Mouse (Mus musculus): Measurements from ENCODE around the gene Qrich2. TPM values are rescaled to one million over a fixed set of nuclear protein-coding genes. Genes with fewer than 3 reads are reported as not detected.
A peak's percentile ranks its signal among the peaks of the same experiment; 100 is the strongest.
"Not testable (repeated sequence)": the region's sequence is repeated elsewhere in the genome, so short reads cannot be mapped to it uniquely, and the experiment has no call there.

The Qrich2 gene
- total RNA-seq, 2 experiments from 2014 or later, result not detected

DNA sequence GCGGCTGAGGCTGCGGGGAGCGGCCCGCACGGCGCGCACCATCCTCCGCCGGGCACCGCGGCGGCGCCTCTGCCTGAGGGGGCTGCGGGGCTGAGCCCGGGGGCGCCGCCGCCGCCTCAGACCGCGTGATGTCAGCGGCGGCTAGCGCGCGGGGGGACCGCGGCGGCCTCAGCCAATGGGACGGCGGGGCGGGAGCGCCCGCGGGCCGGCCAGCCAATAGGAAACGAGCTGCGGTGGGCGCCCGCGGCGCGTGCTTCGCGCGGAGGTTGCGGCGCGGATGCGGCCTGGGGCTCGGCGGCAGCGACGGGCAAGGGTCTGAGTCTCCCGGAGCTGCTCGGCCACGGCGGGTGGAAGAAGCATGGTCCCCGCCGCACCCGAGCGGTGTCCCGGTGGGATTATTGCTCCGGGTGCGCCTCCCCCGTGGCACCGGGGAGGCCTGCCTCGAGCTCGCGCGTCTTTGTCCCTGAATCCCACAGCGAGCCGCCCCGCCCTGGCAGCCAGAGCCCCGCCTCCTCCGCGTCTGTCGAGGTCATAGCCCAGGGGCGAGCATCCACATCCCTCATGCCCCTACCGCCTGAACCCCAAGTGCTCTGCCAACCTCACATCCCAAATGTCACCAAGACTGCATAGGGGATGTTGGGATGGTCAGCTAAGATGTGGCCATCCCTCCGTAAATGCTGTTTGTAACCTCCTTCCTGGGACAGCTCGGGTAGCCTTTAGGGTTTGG is 53.0 kb downstream of the Qrich2 start, which contains the start of gene Rnf157:
Gene Rnf157, minus strand, starts transcription at position 129 of the 727 bp plus-strand sequence.
- peak; percentile 82 to 89 for DNase-seq (ENCODE audit: low spot score in 2 of 2)

GRCm38 (mm10) chr11:116412028-116412827 is 53.8 kb downstream of the Qrich2 start:
- peak in 1 of 2 experiments; percentile 37 for DNase-seq (ENCODE audit: low spot score in 2 of 2)

- no peak for DNase-seq (ENCODE audit: low spot score in 2 of 2)
These were observed 54.5 kb downstream of the Qrich2 start for GRCm38 (mm10) chr11:116411582-116411981.

- DNase-seq (ENCODE audit: low spot score in 2 of 2), result not testable (repeated sequence)
These were observed 55.6 kb downstream of the Qrich2 start for GRCm38 (mm10) chr11:116410415-116410814.

DNA sequence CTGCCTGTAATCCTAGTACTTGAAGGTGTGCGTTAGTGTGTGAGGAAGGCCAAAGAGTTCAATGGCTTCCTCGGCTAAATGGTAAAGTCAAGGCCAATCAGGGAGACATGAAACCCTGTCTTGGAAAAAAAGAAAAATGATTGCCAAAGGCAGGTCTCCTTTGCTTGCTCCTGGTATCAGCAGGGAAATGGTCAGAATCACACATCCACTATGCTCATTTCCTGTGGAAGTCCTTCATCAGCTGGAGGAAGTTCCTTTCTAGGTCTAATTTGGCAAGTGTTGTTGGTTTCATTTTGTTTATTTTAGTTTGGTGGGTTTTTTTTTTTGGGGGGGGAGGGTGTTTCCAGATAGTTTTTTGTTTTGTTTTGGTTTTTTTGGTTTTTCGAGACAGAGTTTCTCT is 57.0 kb downstream of the Qrich2 start:
- no peak for DNase-seq (ENCODE audit: low spot score in 2 of 2)

- no peak for DNase-seq (ENCODE audit: low spot score in 2 of 2)
These were observed 59.8 kb downstream of the Qrich2 start for GRCm38 (mm10) chr11:116406231-116406728.

GRCm38 (mm10) chr11:116405601-116406000 is 60.4 kb downstream of the Qrich2 start:
- DNase-seq (ENCODE audit: low spot score in 2 of 2), result no peak

DNA sequence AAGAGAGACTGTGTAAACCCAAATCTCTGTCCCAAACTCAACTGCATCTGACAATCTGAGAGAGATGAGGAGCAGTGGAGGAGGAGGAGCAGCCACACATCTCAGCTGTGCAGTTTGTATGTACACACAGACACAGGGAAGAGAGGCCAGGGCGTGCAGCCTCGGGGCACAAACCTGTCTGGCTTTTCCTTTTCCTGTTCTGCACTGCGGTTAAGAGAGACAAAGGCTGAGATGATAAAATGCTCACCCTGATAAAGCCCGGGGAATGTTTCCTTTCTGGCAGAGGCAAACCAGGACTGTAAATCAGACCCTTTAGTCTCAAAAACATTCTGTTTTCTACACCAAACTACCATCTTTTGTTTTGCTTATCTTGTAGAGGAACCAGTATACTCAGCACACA is 65.5 kb downstream of the Qrich2 start:
- DNase-seq (ENCODE audit: low spot score in 2 of 2), result no peak

GRCm38 (mm10) chr11:116398348-116398677 is 67.7 kb downstream of the Qrich2 start:
- DNase-seq (ENCODE audit: low spot score in 2 of 2), result no peak

GRCm38 (mm10) chr11:116397517-116398347 is 68.3 kb downstream of the Qrich2 start:
- no peak for DNase-seq (ENCODE audit: low spot score in 2 of 2)

DNA sequence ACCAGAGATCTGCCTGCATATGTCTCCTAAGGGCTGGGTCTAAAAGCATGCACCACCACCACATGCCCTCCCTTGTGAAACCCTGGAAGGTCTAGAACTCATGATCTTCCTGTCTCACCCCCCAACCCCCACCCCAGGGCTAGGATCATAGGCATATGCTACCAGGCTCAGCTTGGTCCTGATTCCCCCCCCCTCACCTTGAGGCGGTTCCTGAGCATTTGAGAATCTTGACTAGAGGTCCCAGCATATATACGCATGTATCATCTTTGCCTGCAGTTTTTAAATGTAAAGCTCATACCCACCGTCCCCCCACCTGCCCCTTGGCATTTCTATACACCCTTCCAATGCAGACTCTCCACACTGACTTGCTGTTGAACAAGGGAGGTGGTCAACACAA is 69.1 kb downstream of the Qrich2 start:
- no peak for DNase-seq (ENCODE audit: low spot score in 2 of 2)

DNA sequence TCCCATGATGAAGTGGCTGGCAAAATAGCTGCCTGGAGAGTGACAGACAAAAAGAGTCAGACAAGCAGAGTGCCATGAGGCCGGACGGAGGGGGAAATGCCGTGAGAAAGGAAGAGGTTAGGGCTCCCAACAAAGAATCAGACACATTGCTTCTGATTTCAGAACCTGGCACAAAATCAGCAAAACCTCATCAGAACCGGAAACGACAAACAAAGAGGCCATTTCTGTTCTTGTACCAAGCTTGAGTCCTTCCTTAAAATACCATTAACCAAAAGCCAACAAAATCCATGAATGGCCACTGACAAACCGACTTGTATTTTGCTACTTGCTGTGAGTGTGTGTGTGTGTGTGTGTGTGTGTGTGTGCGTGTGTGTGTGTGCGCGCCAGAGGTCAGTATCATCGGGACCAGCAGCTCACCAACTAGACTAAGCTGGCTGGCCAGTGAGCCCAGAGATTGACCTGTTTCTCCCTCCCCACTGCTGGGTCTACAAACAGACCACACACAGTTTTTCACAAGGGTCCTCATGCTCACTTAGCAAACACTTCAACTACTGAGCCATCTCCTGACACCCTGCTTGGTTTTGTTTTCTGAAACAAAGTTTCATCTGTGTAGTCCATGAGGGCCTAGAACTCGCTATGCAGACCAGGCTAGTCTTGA is 69.6 kb downstream of the Qrich2 start:
- DNase-seq (ENCODE audit: low spot score in 2 of 2), result no peak

DNA sequence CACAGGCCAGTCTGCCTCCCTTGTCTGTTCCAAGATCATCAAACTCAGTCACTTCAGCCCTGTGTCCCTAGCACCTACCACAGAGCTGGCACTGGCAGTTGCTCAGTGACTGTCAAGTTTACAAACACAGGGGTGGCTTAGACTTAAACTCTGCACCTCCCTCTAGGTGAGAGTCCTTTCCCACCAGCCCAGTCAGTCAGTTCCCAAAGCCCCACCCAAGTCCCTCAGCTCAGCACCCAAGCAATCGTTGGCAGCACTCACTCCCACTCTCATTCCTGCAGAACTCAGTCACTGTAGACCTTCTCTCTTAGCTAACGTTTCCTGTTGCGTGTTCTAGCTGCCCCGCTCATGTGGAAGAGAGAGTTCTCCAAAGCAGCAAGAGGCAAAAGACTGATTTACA is 71.3 kb downstream of the Qrich2 start:
- DNase-seq (ENCODE audit: low spot score in 2 of 2), result no peak

Other genes starting within 250 kb of the Qrich2 start
- 1 to 10 TPM in 1 of 2 experiments, under 1 TPM in 1; 0.56 to 1.0 TPM for gene Evpl, start 228.2 kb downstream of the Qrich2 start, total RNA-seq (2021)
- gene Srp68, start 192.0 kb downstream of the Qrich2 start, total RNA-seq (2021), result 10 to 100 TPM; 72.8 to 75.2 TPM
- gene Galr2, start 185.3 kb downstream of the Qrich2 start, total RNA-seq (2021), result under 1 TPM; 0.20 to 0.29 TPM
- 10 to 100 TPM; 53.4 to 54.2 TPM for gene Exoc7, start 159.0 kb downstream of the Qrich2 start, total RNA-seq (2021)
- under 1 TPM; 0.10 to 0.13 TPM for gene Foxj1, start 130.8 kb downstream of the Qrich2 start, total RNA-seq (2021)
- gene Rnf157, start 53.2 kb downstream of the Qrich2 start, total RNA-seq (2021), result 1 to 10 TPM; 3.7 to 6.8 TPM
- gene Ubald2, start 32.1 kb downstream of the Qrich2 start, total RNA-seq (2021), result 10 to 100 TPM; 19.1 to 22.5 TPM
- gene Prpsap1, start 28.0 kb upstream of the Qrich2 start, total RNA-seq (2021), result 100 to 1,000 TPM in 1 of 2 experiments, 10 to 100 TPM in 1; 67.7 to 102 TPM
- 1 to 10 TPM; 1.9 to 2.5 TPM for gene Sphk1, start 64.7 kb upstream of the Qrich2 start, total RNA-seq (2021)
- 10 to 100 TPM; 27.6 to 29.0 TPM for gene Ube2o, start 115.2 kb upstream of the Qrich2 start, total RNA-seq (2021)
- gene Aanat, start 120.2 kb upstream of the Qrich2 start, total RNA-seq (2021), result not detected
- 10 to 100 TPM; 12.1 to 17.6 TPM for gene Rhbdf2, start 160.8 kb upstream of the Qrich2 start, total RNA-seq (2021)
- 10 to 100 TPM; 12.5 to 13.2 TPM for gene Prcd, start 187.3 kb upstream of the Qrich2 start, total RNA-seq (2021)
- 10 to 100 TPM; 26.0 to 42.7 TPM for gene Cygb, start 188.1 kb upstream of the Qrich2 start, total RNA-seq (2021)